Mouse (Mus musculus) lung, embryonic 14.5 days (tissue): ENCODE results near the gene Itpkb. TPM values are rescaled to one million over a fixed set of nuclear protein-coding genes. Genes with fewer than 3 reads are reported as not detected.
A peak's percentile ranks its signal among the peaks of the same experiment; 100 is the strongest.
"Not testable (repeated sequence)": the region's sequence is repeated elsewhere in the genome, so short reads cannot be mapped to it uniquely, and the experiment has no call there.

ENCODE experiments used
- ATAC-seq: fragments of 200-750 bp; cut with Nextera tagmentation; 2 replicates; pipeline ENCODE4 v1.8.0; 2017; ENCODE audit warnings: mild to moderate bottlenecking, moderate TSS enrichment, moderate library complexity; ENCODE audit not compliant: insufficient read depth
- DNase-seq: peaks from one replicate; pipeline ENCODE4 v3.0.0-alpha.2; 2015
- H3K27ac ChIP-seq: fragments of 300-500 bp; sonication (generic); 2 replicates; pipeline ENCODE4 v1.5.1; 2014; ENCODE audit warnings: low read depth, mild to moderate bottlenecking, moderate library complexity
- H3K27me3 ChIP-seq: fragments of 300-500 bp; sonication (generic); 2 replicates; pipeline ENCODE4 v1.6.1; 2014; ENCODE audit warnings: low read length, control low read depth; ENCODE audit not compliant: insufficient read depth
- H3K36me3 ChIP-seq: fragments of 300-500 bp; sonication (generic); 2 replicates; pipeline ENCODE4 v1.6.1; 2014; ENCODE audit warnings: control low read depth; ENCODE audit not compliant: insufficient read depth
- H3K4me1 ChIP-seq: fragments of 300-500 bp; sonication (generic); 2 replicates; pipeline ENCODE4 v1.6.1; 2014; ENCODE audit warnings: antibody characterized with exemption, control low read depth; ENCODE audit not compliant: insufficient read depth
- H3K4me2 ChIP-seq: fragments of 300-500 bp; sonication (generic); 2 replicates; pipeline ENCODE4 v1.6.1; 2014; ENCODE audit warnings: mild to moderate bottlenecking
- H3K4me3 ChIP-seq: fragments of 300-500 bp; sonication (generic); 2 replicates; pipeline ENCODE4 v1.5.1; 2014; ENCODE audit warnings: low read depth, low read length
- H3K9ac ChIP-seq: fragments of 300-500 bp; sonication (generic); 2 replicates; pipeline ENCODE4 v1.6.1; 2014
- H3K9me3 ChIP-seq: fragments of 300-500 bp; sonication (generic); 2 replicates; pipeline ENCODE4 v1.6.1; 2016; ENCODE audit warnings: low read depth, low read length, control low read depth
- CTCF ChIP-seq: IDR thresholded peaks from 2 replicates; pipeline ENCODE4 v1.5.1; 2016; ENCODE audit warnings: antibody characterized with exemption, low read depth
- WGBS: fragments of 180-500 bp; shearing (Covaris S2); extraction: QIAGEN DNeasy Blood & Tissue Kit; methylation state at CpG from one replicate; pipeline ENCODE4 v1.1.7; 2014; 5-methylcytosine and 5-hydroxymethylcytosine counted together
- polyA plus RNA-seq: library from polyadenylated mRNA; unstranded; fragments of >200 nt; fragmentation: Nextera tagmentation; extraction: Ambion mirVana; gene quantifications from 2 replicates; pipeline ENCODE4 v1.2.1, GENCODE M21; 2014

Gene Itpkb
- polyA plus RNA-seq, 1 experiment from 2014 or later: 9.0 TPM

- WGBS: 55% methylated on average over 3 of the region's 3 CpGs
- ATAC-seq (no peak), DNase-seq (no peak)
- Histone ChIP-seq H3K9me3 (no peaks in the 10 kb centered on the region), H3K4me3 (no peak overlapping the region), H3K27me3 (no peaks in the 10 kb centered on the region), H3K4me1 (peaks cover 17% of the 10 kb centered on the region; the same call in 1 of the 2 replicates), H3K9ac (no peak overlapping the region), H3K4me2 (no peak overlapping the region), H3K36me3 (no peaks in the 10 kb centered on the region), H3K27ac (peak overlapping the region; percentile 24; the same call in 1 of the 2 replicates)
- no peak for TF ChIP-seq CTCF
These were observed 37.3 kb downstream of the Itpkb start for GRCm38 (mm10) chr1:180367626-180368025.

DNA sequence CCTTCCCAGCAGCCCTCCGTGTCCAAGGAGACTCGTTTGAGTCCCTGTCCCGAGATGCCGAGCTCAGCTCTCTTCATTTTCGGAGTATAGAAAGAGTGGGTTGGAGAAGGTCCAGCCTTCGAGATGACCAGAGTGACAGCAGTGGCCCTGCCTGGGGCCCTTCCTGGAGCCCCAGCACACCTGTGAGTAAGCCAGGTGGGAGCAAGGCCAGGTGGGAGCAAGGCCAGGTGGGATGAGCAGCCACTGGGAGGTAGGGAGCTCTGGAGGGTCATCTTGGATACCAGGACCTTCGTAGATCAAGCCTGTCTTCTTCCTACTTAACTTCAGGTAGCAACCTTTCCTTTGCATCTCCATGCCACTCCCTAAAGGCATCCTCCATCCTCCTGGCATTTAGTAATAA, 37.8 kb downstream of the Itpkb start:
- no peak for ATAC-seq
- Histone ChIP-seq H3K27me3 (no peaks in the 10 kb centered on the region), H3K9ac (no peak overlapping the region), H3K4me1 (peaks cover 17% of the 10 kb centered on the region; the same call in 1 of the 2 replicates), H3K9me3 (no peaks in the 10 kb centered on the region), H3K4me2 (no peak overlapping the region), H3K27ac (no peak overlapping the region; the same call in 1 of the 2 replicates), H3K36me3 (no peaks in the 10 kb centered on the region), H3K4me3 (no peak overlapping the region)
- DNase-seq: no peak
- TF ChIP-seq CTCF: no peak
- WGBS: 71% methylated on average over 7 of the region's 7 CpGs

DNA sequence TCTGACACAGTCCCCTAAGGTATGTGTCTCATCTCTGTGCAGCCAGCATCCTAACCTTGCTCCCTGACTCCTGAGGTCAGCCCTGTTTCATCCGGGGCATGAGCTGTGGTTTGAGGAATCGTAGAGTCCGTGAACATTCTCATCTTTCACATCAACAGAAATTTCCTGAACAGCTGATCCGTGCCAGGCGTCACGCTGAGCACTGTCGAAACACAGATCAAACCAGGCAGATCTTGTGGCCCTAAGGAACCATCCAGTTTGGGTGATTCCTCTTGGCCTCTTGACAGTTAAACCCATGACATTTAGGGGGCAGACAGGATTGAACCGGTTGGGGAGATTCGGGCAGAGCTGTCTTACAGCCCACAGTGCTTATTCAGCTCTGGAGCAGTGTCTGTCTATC, 38.4 kb downstream of the Itpkb start:
- Histone ChIP-seq H3K27ac (no peak overlapping the region), H3K4me1 (peaks cover 17% of the 10 kb centered on the region; the same call in 1 of the 2 replicates), H3K4me2 (no peak overlapping the region), H3K9ac (no peak overlapping the region), H3K27me3 (no peaks in the 10 kb centered on the region), H3K4me3 (no peak overlapping the region), H3K9me3 (no peaks in the 10 kb centered on the region), H3K36me3 (no peaks in the 10 kb centered on the region)
- 55% methylated on average over 9 of the region's 9 CpGs for WGBS
- ATAC-seq: no peak
- DNase-seq: no peak
- no peak for TF ChIP-seq CTCF

DNA sequence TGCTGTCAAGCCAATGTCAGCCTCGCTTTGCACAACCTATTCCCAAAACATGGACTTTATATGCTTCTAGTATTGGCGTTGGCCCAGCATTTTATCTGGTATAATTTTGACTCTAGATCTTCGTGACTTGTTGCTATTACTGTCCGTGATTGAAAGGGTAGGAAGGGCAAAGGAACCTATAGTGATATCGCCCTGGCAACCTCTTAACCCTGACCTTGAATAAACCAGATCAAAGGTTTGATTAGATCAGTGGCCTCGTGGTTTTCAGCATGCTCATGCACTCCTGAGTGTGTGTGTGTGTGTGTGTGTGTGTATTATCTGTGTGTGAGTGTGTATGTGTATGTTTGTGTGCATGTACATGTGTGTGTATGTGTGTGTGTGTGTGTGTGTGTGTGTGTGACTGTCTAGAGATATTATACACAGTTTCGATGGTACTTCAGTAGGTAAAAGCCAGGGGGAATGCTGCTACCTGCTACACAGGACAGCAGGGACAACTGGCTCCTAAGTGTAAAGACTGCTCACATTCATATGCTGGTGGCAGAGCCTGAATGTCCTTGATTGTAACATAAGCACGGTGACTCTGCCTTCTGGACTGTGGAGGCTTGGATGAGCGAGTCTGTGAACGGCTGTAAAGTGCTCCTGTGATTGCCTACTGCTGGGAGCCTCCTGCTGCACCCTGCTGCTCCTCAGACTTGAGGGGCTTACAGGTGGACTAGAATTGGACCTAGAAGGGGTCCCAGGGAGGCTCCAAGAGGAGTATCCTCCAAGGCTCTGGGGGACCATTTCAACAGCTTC, 40.8 kb downstream of the Itpkb start:
- no peaks in the 10 kb centered on the region for H3K36me3 ChIP-seq
- H3K4me3 ChIP-seq: no peak overlapping the region
- H3K27me3 ChIP-seq: no peaks in the 10 kb centered on the region
- H3K4me1 ChIP-seq: peaks cover 5% of the 10 kb centered on the region; the same call in 1 of the 2 replicates
- no peak for ATAC-seq
- TF ChIP-seq CTCF: no peak
- WGBS: 55% methylated on average over 10 of the region's 10 CpGs
- H3K9me3 ChIP-seq: no peaks in the 10 kb centered on the region
- DNase-seq: no peak
- H3K27ac ChIP-seq: no peak overlapping the region
- no peak overlapping the region for H3K9ac ChIP-seq
- no peak overlapping the region for H3K4me2 ChIP-seq

DNA sequence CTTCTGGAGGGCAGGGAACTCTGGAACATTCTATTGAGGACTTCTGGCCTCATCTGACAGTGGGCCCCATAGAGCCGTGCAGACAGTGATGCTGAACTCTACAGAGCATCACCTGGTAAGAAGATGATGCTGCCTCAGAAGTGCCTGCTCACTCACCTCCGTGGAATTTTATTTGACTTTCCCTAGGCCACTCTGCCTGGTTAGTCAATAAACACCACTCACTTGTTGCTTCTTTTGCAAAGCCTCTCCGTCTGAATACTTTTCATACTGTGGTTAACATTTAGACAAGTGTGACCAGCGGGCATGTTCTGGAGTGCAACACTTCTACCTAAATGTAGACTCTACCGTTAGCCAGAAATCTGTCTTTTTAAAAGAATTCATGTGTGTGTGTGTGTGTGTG, 42.0 kb downstream of the Itpkb start:
- H3K4me3 ChIP-seq, H3K4me2 ChIP-seq, H3K27ac ChIP-seq, ATAC-seq, DNase-seq, H3K9me3 ChIP-seq, H3K27me3 ChIP-seq, H3K9ac ChIP-seq, H3K4me1 ChIP-seq, H3K36me3 ChIP-seq: not testable (repeated sequence)
- 66% methylated on average over 5 of the region's 5 CpGs for WGBS

- DNase-seq (no peak), ATAC-seq (no peak)
- Histone ChIP-seq H3K4me2 (no peak overlapping the region), H3K36me3 (no peaks in the 10 kb centered on the region), H3K27ac (no peak overlapping the region; the same call in 1 of the 2 replicates), H3K4me1 (no peaks in the 10 kb centered on the region), H3K9ac (no peak overlapping the region), H3K27me3 (no peaks in the 10 kb centered on the region), H3K4me3 (no peak overlapping the region), H3K9me3 (no peaks in the 10 kb centered on the region)
- WGBS: 34% methylated on average over 7 of the region's 7 CpGs
- no peak for TF ChIP-seq CTCF
These were observed 46.3 kb downstream of the Itpkb start for GRCm38 (mm10) chr1:180376598-180376997.

- Histone ChIP-seq H3K4me1 (no peaks in the 10 kb centered on the region), H3K9me3 (no peaks in the 10 kb centered on the region), H3K4me3 (no peak overlapping the region), H3K4me2 (no peak overlapping the region), H3K9ac (no peak overlapping the region), H3K36me3 (no peaks in the 10 kb centered on the region), H3K27me3 (no peaks in the 10 kb centered on the region), H3K27ac (no peak overlapping the region)
- WGBS: 88% methylated on average over 3 of the region's 3 CpGs
- DNase-seq (no peak), ATAC-seq (no peak)
- no peak for TF ChIP-seq CTCF
These were observed 49.3 kb downstream of the Itpkb start for GRCm38 (mm10) chr1:180379559-180379958.
